In the genomic region with DNA sequence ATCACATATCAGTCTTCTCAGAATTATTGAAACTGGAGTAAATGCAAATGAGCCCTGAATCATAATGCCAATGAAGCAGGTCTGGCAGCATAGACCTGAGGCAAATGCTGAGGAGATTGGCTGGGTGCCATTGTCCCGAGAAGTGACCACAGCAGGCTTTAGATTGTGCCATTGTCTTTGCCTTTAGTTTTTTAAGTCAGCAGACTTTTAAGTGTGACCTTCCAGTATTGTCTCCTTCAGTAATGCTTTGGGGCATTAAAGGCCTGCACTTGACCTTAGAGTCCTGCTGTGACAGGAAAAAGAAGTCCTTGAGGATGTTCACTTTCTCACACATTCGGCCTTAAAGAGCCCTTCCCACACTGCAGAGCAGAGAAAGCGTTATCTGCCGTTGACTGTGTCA, we compare ENCODE assay signal across 32 mouse cellular contexts. TPM values are rescaled to one million over a fixed set of nuclear protein-coding genes. Genes with fewer than 3 reads are reported as not detected.
A peak's percentile ranks its signal among the peaks of the same experiment; 100 is the strongest.
DNase-seq lines count a peak whose midpoint lies in the region; ATAC-seq and TF ChIP-seq lines count a peak whose summit lies in the region.
"Had no signal": no experiment of that assay in that cellular context is flagged by ENCODE, and none has a peak within 500 bp of the region (broad histone marks: within the 10 kb centered on the region; RNA-seq: fewer than 3 reads in every experiment).

No protein-coding gene starts in this region.

- H3K36me3 ChIP-seq in spleen, adult 2 months (ENCODE audit: control insufficient read depth, insufficient read depth, low read length), result no peaks in the 10 kb centered on the region
- H3K36me3 ChIP-seq in intestine, embryonic 16.5 days (ENCODE audit: control insufficient read depth, insufficient read depth, low read length), result no peaks in the 10 kb centered on the region
- H3K36me3 ChIP-seq in small intestine, adult 2 months (ENCODE audit: control insufficient read depth, insufficient read depth, low read length), result peaks cover 2% of the 10 kb centered on the region; the same call in 1 of the 2 replicates
- H3K36me3 ChIP-seq in midbrain, embryonic 14.5 days (ENCODE audit: control insufficient read depth, insufficient read depth, low read length), result peaks cover 23% of the 10 kb centered on the region
- peaks cover 100% of the 10 kb centered on the region for H3K36me3 ChIP-seq in hindbrain, embryonic 10.5 days

- DNase-seq in spleen, adult 2 months (ENCODE audit: low read depth in 1 of 2, low spot score in 2 of 2), result no peak
- DNase-seq in spleen, adult 18-20 months, result no peak
- peak; percentile 75 for DNase-seq in ZHBTc4 (ENCODE audit: low read depth, low spot score)
- DNase-seq in lung, postnatal 10 days, result no peak
- no peak for DNase-seq in midbrain, embryonic 14.5 days
- DNase-seq in hindbrain, embryonic 10.5 days (ENCODE audit: low spot score), result no peak
- DNase-seq: adrenal gland, adult 2 months; adrenal gland, postnatal 14 days; cerebellum, adult 11-12 months; cerebellum, adult 8-10 months; cerebellum, postnatal 10 days; cerebellum, postnatal 36 days; embryo, embryonic 11 days; gastrocnemius, postnatal 10 days; gastrocnemius, postnatal 36 days; heart, postnatal 10 days; heart, postnatal 36 days had no signal

- peaks cover 14% of the 10 kb centered on the region; the same call in 1 of the 2 replicates for H3K4me1 ChIP-seq in spleen, adult 2 months (ENCODE audit: control insufficient read depth, insufficient read depth, insufficient read length)
- peaks cover 7% of the 10 kb centered on the region; the same call in 1 of the 2 replicates for H3K4me1 ChIP-seq in intestine, embryonic 16.5 days (ENCODE audit: control insufficient read depth, insufficient read depth, low read length)
- H3K4me1 ChIP-seq in small intestine, adult 2 months (ENCODE audit: control insufficient read depth, insufficient read depth, insufficient read length, low read length), result peaks cover 15% of the 10 kb centered on the region
- H3K4me1 ChIP-seq in midbrain, embryonic 14.5 days (ENCODE audit: control insufficient read depth, insufficient read depth, low read length), result no peaks in the 10 kb centered on the region
- no peaks in the 10 kb centered on the region for H3K4me1 ChIP-seq in hindbrain, embryonic 10.5 days (replicated peaks)
- H3K4me1 ChIP-seq: embryonic facial prominence, embryonic 10.5 days; embryonic facial prominence, embryonic 13.5 days; forebrain, embryonic 15.5 days; heart, embryonic 12.5 days; heart, embryonic 15.5 days had no signal

- no peak for TF ChIP-seq POLR2A in spleen, adult 2 months (IDR thresholded peaks at IDR 0.05; ENCODE audit: low read depth, low read length)
- no peak for TF ChIP-seq POLR2A in small intestine, adult 2 months (IDR thresholded peaks at IDR 0.05; ENCODE audit: low read depth, low read length)

- H3K9ac ChIP-seq in intestine, embryonic 16.5 days (ENCODE audit: low read depth, low read length), result no peak overlapping the region
- no peak overlapping the region for H3K9ac ChIP-seq in midbrain, embryonic 14.5 days (replicated peaks; ENCODE audit: low read length)
- H3K9ac ChIP-seq: embryonic facial prominence, embryonic 13.5 days; forebrain, embryonic 12.5 days; forebrain, embryonic 15.5 days; heart, embryonic 12.5 days; heart, embryonic 15.5 days; hindbrain, embryonic 14.5 days had no signal

- H3K27ac ChIP-seq in spleen, adult 2 months (ENCODE audit: insufficient read depth, low read length), result peak overlapping the region; percentile 54
- H3K27ac ChIP-seq in intestine, embryonic 16.5 days (ENCODE audit: low read length), result peak overlapping the region; percentile 68
- peak overlapping the region; percentile 83 for H3K27ac ChIP-seq in small intestine, adult 2 months (ENCODE audit: insufficient read depth, low read depth, low read length)
- H3K27ac ChIP-seq in midbrain, embryonic 14.5 days (replicated peaks; ENCODE audit: low read depth, low read length), result no peak overlapping the region
- no peak overlapping the region for H3K27ac ChIP-seq in hindbrain, embryonic 10.5 days
- H3K27ac ChIP-seq: embryonic facial prominence, embryonic 10.5 days; embryonic facial prominence, embryonic 13.5 days; forebrain, embryonic 12.5 days; forebrain, embryonic 15.5 days; heart, embryonic 15.5 days; hindbrain, embryonic 14.5 days; hindbrain, postnatal 0 days had no signal

- H3K4me3 ChIP-seq in spleen, adult 2 months (ENCODE audit: extremely low read depth, insufficient read depth, insufficient read length), result no peak overlapping the region
- H3K4me3 ChIP-seq in intestine, embryonic 16.5 days (ENCODE audit: low read length), result no peak overlapping the region
- H3K4me3 ChIP-seq in small intestine, adult 2 months (ENCODE audit: low read depth, low read length), result no peak overlapping the region
- no peak overlapping the region for H3K4me3 ChIP-seq in midbrain, embryonic 14.5 days (replicated peaks; ENCODE audit: low read depth, low read length)
- H3K4me3 ChIP-seq in hindbrain, embryonic 10.5 days, result no peak overlapping the region
- H3K4me3 ChIP-seq: embryonic facial prominence, embryonic 10.5 days; embryonic facial prominence, embryonic 13.5 days; erythroblast, embryonic 14.5 days; forebrain, embryonic 12.5 days; forebrain, embryonic 15.5 days; heart, embryonic 12.5 days; heart, embryonic 15.5 days had no signal

- H3K4me2 ChIP-seq in intestine, embryonic 16.5 days (ENCODE audit: low read depth, low read length), result no peak overlapping the region
- H3K4me2 ChIP-seq in midbrain, embryonic 14.5 days (ENCODE audit: low read length), result no peak overlapping the region
- H3K4me2 ChIP-seq: embryonic facial prominence, embryonic 13.5 days; forebrain, embryonic 12.5 days; forebrain, embryonic 15.5 days; heart, embryonic 12.5 days; heart, embryonic 15.5 days; hindbrain, embryonic 14.5 days had no signal

- H3K9me3 ChIP-seq in intestine, embryonic 16.5 days (ENCODE audit: control insufficient read depth, low read length), result no peaks in the 10 kb centered on the region
- H3K9me3 ChIP-seq in midbrain, embryonic 14.5 days (ENCODE audit: control insufficient read depth, low read length), result no peaks in the 10 kb centered on the region
- H3K9me3 ChIP-seq in hindbrain, embryonic 10.5 days, result no peaks in the 10 kb centered on the region
- H3K9me3 ChIP-seq: embryonic facial prominence, embryonic 10.5 days; embryonic facial prominence, embryonic 13.5 days; forebrain, embryonic 12.5 days; forebrain, embryonic 15.5 days; heart, embryonic 12.5 days; heart, embryonic 15.5 days had no signal

- WGBS in spleen, adult 2 months, result 86% methylated on average over 4 of the region's 4 CpGs
- 86% methylated on average over 4 of the region's 4 CpGs for WGBS in intestine, embryonic 16.5 days
- WGBS in small intestine, adult 2 months, result 79% methylated on average over 4 of the region's 4 CpGs
- 88% methylated on average over 4 of the region's 4 CpGs for WGBS in midbrain, embryonic 14.5 days
- 86% methylated on average over 4 of the region's 4 CpGs for WGBS in hindbrain, embryonic 10.5 days

- no peak for ATAC-seq in intestine, embryonic 16.5 days
- no peak for ATAC-seq in midbrain, embryonic 14.5 days (ENCODE audit: low FRiP score, low TSS enrichment)
- ATAC-seq: CD4-positive, CD25-positive, alpha-beta regulatory T cell, adult 4 months; forebrain, embryonic 15.5 days; hindbrain, postnatal 0 days had no signal

- no peaks in the 10 kb centered on the region for H3K27me3 ChIP-seq in spleen, adult 2 months (ENCODE audit: control insufficient read depth, insufficient read depth, low read length)
- no peaks in the 10 kb centered on the region for H3K27me3 ChIP-seq in intestine, embryonic 16.5 days (replicated peaks; ENCODE audit: control insufficient read depth, insufficient read depth, low read length)
- no peaks in the 10 kb centered on the region for H3K27me3 ChIP-seq in small intestine, adult 2 months (ENCODE audit: control insufficient read depth, insufficient read depth, low read length)
- no peaks in the 10 kb centered on the region for H3K27me3 ChIP-seq in midbrain, embryonic 14.5 days (ENCODE audit: control insufficient read depth, insufficient read depth, low read length)
- no peaks in the 10 kb centered on the region for H3K27me3 ChIP-seq in hindbrain, embryonic 10.5 days (ENCODE audit: insufficient read depth, poor library complexity, severe bottlenecking)
- H3K27me3 ChIP-seq: embryonic facial prominence, embryonic 13.5 days; forebrain, embryonic 12.5 days; forebrain, embryonic 15.5 days; heart, embryonic 12.5 days; heart, embryonic 15.5 days had no signal

- no peak for TF ChIP-seq CTCF in spleen, adult 2 months (IDR thresholded peaks at IDR 0.05; ENCODE audit: extremely low read depth, insufficient read depth, insufficient read length, insufficient replicate concordance)
- TF ChIP-seq CTCF in small intestine, adult 2 months (IDR thresholded peaks at IDR 0.05; ENCODE audit: extremely low read depth, insufficient read length, insufficient replicate concordance, low read depth, low read length), result no peak

RNA-seq across cellular contexts. Expression of a gene that starts 7.4 kb away (rescaled TPM):
- 1.4 and 3.5 TPM in 2 replicates for polyA plus RNA-seq in spleen, adult 2 months (2012; rRNA removed)
- polyA plus RNA-seq in intestine, embryonic 16.5 days (2015; fragmentation: Nextera tagmentation; extraction: Ambion mirVana), result 14.0 and 16.2 TPM in 2 replicates
- 1.4 and 1.6 TPM in 2 replicates for polyA plus RNA-seq in small intestine, adult 2 months (2012; rRNA removed)
- 2.7 and 4.9 TPM in 2 replicates for polyA plus RNA-seq in midbrain, embryonic 14.5 days (2014; fragmentation: Nextera tagmentation; extraction: Ambion mirVana)
- polyA plus RNA-seq in hindbrain, embryonic 10.5 days (2016; fragmentation: Nextera tagmentation; extraction: Ambion mirVana), result 25.5 and 31.0 TPM in 2 replicates

RNA-seq across cellular contexts. Expression of a gene that starts 7.5 kb away (rescaled TPM):
- 2.2 and 2.6 TPM in 2 replicates for polyA plus RNA-seq in spleen, adult 2 months (2012; rRNA removed)
- polyA plus RNA-seq in intestine, embryonic 16.5 days (2015; fragmentation: Nextera tagmentation; extraction: Ambion mirVana), result 13.4 and 13.9 TPM in 2 replicates
- 0.65 and 2.0 TPM in 2 replicates for polyA plus RNA-seq in small intestine, adult 2 months (2012; rRNA removed)
- 15.9 and 16.0 TPM in 2 replicates for polyA plus RNA-seq in midbrain, embryonic 14.5 days (2014; fragmentation: Nextera tagmentation; extraction: Ambion mirVana)
- 9.9 and 13.9 TPM in 2 replicates for polyA plus RNA-seq in hindbrain, embryonic 10.5 days (2016; fragmentation: Nextera tagmentation; extraction: Ambion mirVana)

RNA-seq across cellular contexts. Expression of a gene that starts 27.4 kb away (rescaled TPM):
- 22.7 and 30.7 TPM in 2 replicates for polyA plus RNA-seq in spleen, adult 2 months (2012; rRNA removed)
- polyA plus RNA-seq in intestine, embryonic 16.5 days (2015; fragmentation: Nextera tagmentation; extraction: Ambion mirVana), result 8.4 and 9.0 TPM in 2 replicates
- 5.7 and 11.5 TPM in 2 replicates for polyA plus RNA-seq in small intestine, adult 2 months (2012; rRNA removed)
- polyA plus RNA-seq in midbrain, embryonic 14.5 days (2014; fragmentation: Nextera tagmentation; extraction: Ambion mirVana), result 0.47 and 0.61 TPM in 2 replicates
- 4.8 and 5.2 TPM in 2 replicates for polyA plus RNA-seq in hindbrain, embryonic 10.5 days (2016; fragmentation: Nextera tagmentation; extraction: Ambion mirVana)
- polyA plus RNA-seq: CD4-positive, CD25-positive, alpha-beta regulatory T cell, adult 4 months had no signal

RNA-seq across cellular contexts. Expression of a gene that starts 33.8 kb away (rescaled TPM):
- polyA plus RNA-seq in spleen, adult 2 months (2012; rRNA removed), result not detected in 2 replicates
- polyA plus RNA-seq in intestine, embryonic 16.5 days (2015; fragmentation: Nextera tagmentation; extraction: Ambion mirVana), result 0.61 TPM in 1 of 2 replicates, not detected in the other
- polyA plus RNA-seq in small intestine, adult 2 months (2012; rRNA removed), result not detected in 2 replicates
- polyA plus RNA-seq in midbrain, embryonic 14.5 days (2014; fragmentation: Nextera tagmentation; extraction: Ambion mirVana), result not detected in 2 replicates
- not detected in 2 replicates for polyA plus RNA-seq in hindbrain, embryonic 10.5 days (2016; fragmentation: Nextera tagmentation; extraction: Ambion mirVana)
- polyA plus RNA-seq: adrenal gland, adult 2 months; C2C12; CD4-positive, CD25-positive, alpha-beta regulatory T cell, adult 4 months; cortical plate, adult 2 months; embryonic facial prominence, embryonic 10.5 days; embryonic facial prominence, embryonic 13.5 days; erythroblast, embryonic 14.5 days; forebrain, embryonic 12.5 days; forebrain, embryonic 15.5 days; heart, embryonic 12.5 days; heart, embryonic 15.5 days; hindbrain, embryonic 11.5 days; hindbrain, embryonic 14.5 days; hindbrain, postnatal 0 days had no signal

RNA-seq across cellular contexts. Expression of a gene that starts 44.3 kb away (rescaled TPM):
- polyA plus RNA-seq in spleen, adult 2 months (2012; rRNA removed), result 15.6 and 26.4 TPM in 2 replicates
- polyA plus RNA-seq in intestine, embryonic 16.5 days (2015; fragmentation: Nextera tagmentation; extraction: Ambion mirVana), result 8.4 and 14.2 TPM in 2 replicates
- polyA plus RNA-seq in small intestine, adult 2 months (2012; rRNA removed), result 37.3 and 86.3 TPM in 2 replicates
- 10.0 and 12.1 TPM in 2 replicates for polyA plus RNA-seq in midbrain, embryonic 14.5 days (2014; fragmentation: Nextera tagmentation; extraction: Ambion mirVana)
- polyA plus RNA-seq in hindbrain, embryonic 10.5 days (2016; fragmentation: Nextera tagmentation; extraction: Ambion mirVana), result 6.4 and 6.9 TPM in 2 replicates

Comparison
In these comparisons a context has a peak if more than half of its experiments do, and no peak if none do; other contexts are left out.
1. H3K27ac ChIP-seq: peak in spleen, adult 2 months (single experiment), intestine, embryonic 16.5 days (single experiment) and small intestine, adult 2 months (single experiment); none in midbrain, embryonic 14.5 days (single experiment) and hindbrain, embryonic 10.5 days (single experiment).